Mouse (Mus musculus) retina, postnatal 1 day (tissue): ENCODE data around the gene Armh1.

Experiments used
- DNase-seq: peaks from one replicate; pipeline ENCODE4 v3.0.0-alpha.2; 2012

Gene Armh1

GRCm38 (mm10) chr4:117251801-117252316 is at the start of gene Armh1, which contains the start of gene Tmem53:
TSS of gene Armh1 (minus strand) at chr4:117252125.
TSS of gene Tmem53 (plus strand) at chr4:117251951.
- peak; percentile 97 for DNase-seq

- DNase-seq = no peak
Measured at GRCm38 (mm10) chr4:117299921-117300320, 48.0 kb upstream of the Armh1 start.

GRCm38 (mm10) chr4:117297819-117298218 is 45.9 kb upstream of the Armh1 start:
- no peak for DNase-seq

GRCm38 (mm10) chr4:117296849-117297593 is 45.1 kb upstream of the Armh1 start:
- DNase-seq = no peak

GRCm38 (mm10) chr4:117291696-117292095 is 39.8 kb upstream of the Armh1 start:
- no peak for DNase-seq

GRCm38 (mm10) chr4:117288927-117289801 is 37.2 kb upstream of the Armh1 start:
- DNase-seq = peak; percentile 86

- no peak for DNase-seq
Measured at GRCm38 (mm10) chr4:117288277-117288926, 36.5 kb upstream of the Armh1 start.

- no peak for DNase-seq
Measured at GRCm38 (mm10) chr4:117284363-117284762, 32.4 kb upstream of the Armh1 start.

GRCm38 (mm10) chr4:117283271-117284191 is 31.6 kb upstream of the Armh1 start:
- DNase-seq = peak; percentile 88

GRCm38 (mm10) chr4:117281090-117281845 is 29.3 kb upstream of the Armh1 start:
- DNase-seq = no peak

GRCm38 (mm10) chr4:117280397-117280930 is 28.5 kb upstream of the Armh1 start:
- DNase-seq = no peak

GRCm38 (mm10) chr4:117279253-117279642 is 27.3 kb upstream of the Armh1 start:
- no peak for DNase-seq

GRCm38 (mm10) chr4:117278381-117279252 is 26.7 kb upstream of the Armh1 start:
- DNase-seq = no peak

GRCm38 (mm10) chr4:117277687-117278086 is 25.8 kb upstream of the Armh1 start:
- no peak for DNase-seq

- no peak for DNase-seq
Measured at GRCm38 (mm10) chr4:117277021-117277420, 25.1 kb upstream of the Armh1 start.

GRCm38 (mm10) chr4:117276281-117276711 is 24.4 kb upstream of the Armh1 start:
- DNase-seq = no peak

GRCm38 (mm10) chr4:117274720-117275119 is 22.8 kb upstream of the Armh1 start:
- no peak for DNase-seq

GRCm38 (mm10) chr4:117272459-117272858 is 20.5 kb upstream of the Armh1 start:
- DNase-seq = peak; percentile 89

GRCm38 (mm10) chr4:117270278-117270677 is 18.4 kb upstream of the Armh1 start:
- peak; percentile 91 for DNase-seq
